Mouse (Mus musculus): Measurements from ENCODE around the gene Ttc26.
A peak's percentile ranks its signal among the peaks of the same experiment; 100 is the strongest.
"Not testable (repeated sequence)": the region's sequence is repeated elsewhere in the genome, so short reads cannot be mapped to it uniquely, and the experiment has no call there.

Ttc26 gene

GRCm38 (mm10) chr6:38356661-38357433 lies 24.4 kb upstream of the Ttc26 start:
- DNase-seq (ENCODE audit: low spot score in 2 of 2), result not testable (repeated sequence)

- DNase-seq (ENCODE audit: low spot score in 2 of 2), result no peak
Observed at GRCm38 (mm10) chr6:38357603-38358252, 23.5 kb upstream of the Ttc26 start.

- no peak for DNase-seq (ENCODE audit: low spot score in 2 of 2)
Observed at GRCm38 (mm10) chr6:38358253-38359027, 22.8 kb upstream of the Ttc26 start.

GRCm38 (mm10) chr6:38359044-38359735 lies 22.1 kb upstream of the Ttc26 start:
- not testable (repeated sequence) for DNase-seq (ENCODE audit: low spot score in 2 of 2)

- DNase-seq (ENCODE audit: low spot score in 2 of 2), result no peak
Observed at GRCm38 (mm10) chr6:38359736-38360499, 21.4 kb upstream of the Ttc26 start.

GRCm38 (mm10) chr6:38361065-38361464 lies 20.2 kb upstream of the Ttc26 start:
- DNase-seq (ENCODE audit: low spot score in 2 of 2), result no peak

GRCm38 (mm10) chr6:38361937-38362336 lies 19.3 kb upstream of the Ttc26 start:
- no peak for DNase-seq (ENCODE audit: low spot score in 2 of 2)

- no peak for DNase-seq (ENCODE audit: low spot score in 2 of 2)
Observed at GRCm38 (mm10) chr6:38363370-38363769, 17.9 kb upstream of the Ttc26 start.

GRCm38 (mm10) chr6:38364121-38364520 lies 17.1 kb upstream of the Ttc26 start:
- DNase-seq (ENCODE audit: low spot score in 2 of 2), result no peak

GRCm38 (mm10) chr6:38369945-38370344 lies 11.3 kb upstream of the Ttc26 start:
- no peak for DNase-seq (ENCODE audit: low spot score in 2 of 2)

GRCm38 (mm10) chr6:38374271-38374670 lies 7.0 kb upstream of the Ttc26 start:
- no peak for DNase-seq (ENCODE audit: low spot score in 2 of 2)

GRCm38 (mm10) chr6:38380764-38381128 lies 523 bp upstream of the Ttc26 start:
- no peak for DNase-seq (ENCODE audit: low spot score in 2 of 2)

GRCm38 (mm10) chr6:38389671-38390070 lies 8.4 kb downstream of the Ttc26 start:
- peak; percentile 4 to 21 for DNase-seq (ENCODE audit: low spot score in 2 of 2)

GRCm38 (mm10) chr6:38432457-38432856 lies 51.2 kb downstream of the Ttc26 start:
- DNase-seq (ENCODE audit: low spot score in 2 of 2), result not testable (repeated sequence)

- peak; percentile 97 to 98 for DNase-seq (ENCODE audit: low spot score in 2 of 2)
Observed at GRCm38 (mm10) chr6:38433261-38434033, 52.2 kb downstream of the Ttc26 start, which contains the start of gene Ubn2. Gene Ubn2 (plus strand): TSS chr6:38433950.

- peak; percentile 32 to 51 for DNase-seq (ENCODE audit: low spot score in 2 of 2)
Observed at GRCm38 (mm10) chr6:38434055-38435023, 53.1 kb downstream of the Ttc26 start.

- DNase-seq (ENCODE audit: low spot score in 2 of 2), result no peak
Observed at GRCm38 (mm10) chr6:38443842-38444241, 62.6 kb downstream of the Ttc26 start.

GRCm38 (mm10) chr6:38448295-38448694 lies 67.0 kb downstream of the Ttc26 start:
- no peak for DNase-seq (ENCODE audit: low spot score in 2 of 2)

- no peak for DNase-seq (ENCODE audit: low spot score in 2 of 2)
Observed at GRCm38 (mm10) chr6:38453049-38453448, 71.8 kb downstream of the Ttc26 start.
